Mouse (Mus musculus): ENCODE results near the gene Fam169b. TPM values are rescaled to one million over a fixed set of nuclear protein-coding genes. Genes with fewer than 3 reads are reported as not detected.

The Fam169b gene
- polyA plus RNA-seq, 1 experiment from 2014 or later = 0.24 TPM

DNA sequence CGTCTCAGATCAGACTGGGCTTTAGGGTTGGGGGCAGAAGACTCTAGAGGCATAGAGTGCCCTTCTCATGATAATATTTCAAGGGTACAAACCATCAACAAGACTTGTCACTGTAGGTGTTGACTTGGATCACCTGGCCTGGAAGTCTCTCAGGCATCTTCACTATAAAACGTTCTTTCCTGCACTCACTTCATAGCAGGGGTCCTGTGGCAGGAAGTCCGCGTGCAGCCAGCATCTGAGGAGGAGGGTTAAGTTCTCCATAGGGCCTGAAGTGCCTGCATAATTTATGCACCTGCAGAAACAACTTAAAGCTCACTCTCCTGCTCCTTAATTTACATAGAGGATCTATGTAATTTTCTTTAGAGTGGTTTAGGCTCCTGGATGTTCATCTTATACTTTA is 28.0 kb upstream of the Fam169b start:
- H3K4me1 ChIP-seq = no peaks in the 10 kb centered on the region
- no peak for ATAC-seq
- H3K9me3 ChIP-seq (replicated peaks) = 0 out of 2 replicates have a peak, but pooled peaks cover 2% of the 10 kb centered on the region
- no peak overlapping the region for H3K4me2 ChIP-seq
- 35% methylated on average over 4 of the region's 4 CpGs for WGBS (ENCODE audit: insufficient replicate concordance)
- no peak overlapping the region for H3K4me3 ChIP-seq
- no peaks in the 10 kb centered on the region for H3K36me3 ChIP-seq
- no peaks in the 10 kb centered on the region for H3K27me3 ChIP-seq (replicated peaks)
- no peak overlapping the region for H3K27ac ChIP-seq
- no peak overlapping the region for H3K9ac ChIP-seq

DNA sequence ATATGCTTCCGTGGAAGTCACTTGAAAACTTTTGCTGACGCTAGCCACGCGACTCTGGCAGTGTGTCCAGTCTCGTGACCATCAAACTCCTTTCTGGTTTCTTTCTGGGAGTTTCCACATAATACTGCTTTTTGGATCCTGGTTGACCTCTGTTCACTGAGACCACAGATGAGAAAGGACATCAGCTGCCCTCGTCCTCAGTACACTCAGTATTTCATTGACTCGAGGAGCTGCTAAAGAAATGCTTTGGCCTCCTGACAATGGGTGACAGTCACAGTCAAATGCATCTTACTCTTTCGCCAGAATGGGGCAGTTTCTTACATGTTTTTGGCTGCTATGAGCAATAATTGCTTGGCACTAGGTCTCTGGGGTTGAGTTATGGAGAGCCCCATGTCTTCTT is 27.4 kb upstream of the Fam169b start:
- H3K36me3 ChIP-seq = no peaks in the 10 kb centered on the region
- no peak overlapping the region for H3K4me2 ChIP-seq
- WGBS (ENCODE audit: insufficient replicate concordance) = 72% methylated on average over 8 of the region's 8 CpGs
- H3K27ac ChIP-seq = no peak overlapping the region
- ATAC-seq = no peak
- H3K9ac ChIP-seq = no peak overlapping the region
- H3K27me3 ChIP-seq (replicated peaks) = no peaks in the 10 kb centered on the region
- no peaks in the 10 kb centered on the region for H3K4me1 ChIP-seq
- H3K4me3 ChIP-seq = no peak overlapping the region
- 0 out of 2 replicates have a peak, but pooled peaks cover 2% of the 10 kb centered on the region for H3K9me3 ChIP-seq (replicated peaks)

DNA sequence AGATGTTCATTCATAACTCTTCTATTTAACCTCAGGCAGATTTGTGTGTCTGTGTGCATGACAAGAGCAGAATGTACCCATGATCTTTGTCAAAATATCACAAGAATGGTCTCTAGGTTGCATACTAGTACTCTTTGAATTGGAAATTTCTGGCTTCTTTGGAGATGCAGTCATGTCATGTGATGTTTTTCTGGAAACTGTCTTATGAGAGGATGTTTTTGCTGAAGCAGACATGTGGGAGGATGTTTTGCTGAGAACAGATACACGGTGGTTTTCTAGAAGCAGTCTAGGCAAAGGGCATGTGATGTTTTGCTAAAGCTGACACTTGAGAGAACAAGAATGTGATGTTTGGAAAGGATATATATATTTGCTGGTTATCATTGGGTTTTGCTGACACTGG is 23.2 kb upstream of the Fam169b start:
- Histone ChIP-seq H3K9me3 (replicated peaks) (0 out of 2 replicates have a peak, but pooled peaks cover 2% of the 10 kb centered on the region), H3K27ac (no peak overlapping the region), H3K4me2 (no peak overlapping the region), H3K36me3 (no peaks in the 10 kb centered on the region), H3K4me3 (no peak overlapping the region), H3K9ac (no peak overlapping the region), H3K27me3 (replicated peaks) (no peaks in the 10 kb centered on the region), H3K4me1 (no peaks in the 10 kb centered on the region)
- no peak for ATAC-seq
- 44% methylated on average over 1 of the region's 1 CpGs for WGBS (ENCODE audit: insufficient replicate concordance)

DNA sequence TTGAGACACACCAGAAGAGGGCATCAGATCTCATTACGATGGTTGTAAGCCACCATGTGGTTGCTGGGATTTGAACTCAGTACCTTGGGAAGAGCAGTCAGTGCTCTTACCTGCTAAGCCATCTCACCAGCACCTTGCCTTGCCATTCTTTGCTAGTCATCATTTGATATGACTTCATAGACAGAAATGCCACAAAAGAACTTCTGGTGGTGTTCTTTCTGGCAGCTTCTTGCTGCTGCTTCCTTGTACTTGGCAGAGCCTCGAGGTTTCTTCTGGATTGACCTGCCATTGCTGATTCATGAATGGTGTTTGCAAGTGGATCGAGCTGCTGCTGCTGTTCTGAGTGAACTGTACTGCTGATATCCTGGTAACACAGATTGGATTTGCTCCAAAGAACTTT is 22.7 kb upstream of the Fam169b start:
- Histone ChIP-seq H3K4me3 (no peak overlapping the region), H3K4me1 (no peaks in the 10 kb centered on the region), H3K27ac (no peak overlapping the region), H3K4me2 (no peak overlapping the region), H3K9me3 (replicated peaks) (0 out of 2 replicates have a peak, but pooled peaks cover 2% of the 10 kb centered on the region), H3K27me3 (replicated peaks) (no peaks in the 10 kb centered on the region), H3K9ac (no peak overlapping the region), H3K36me3 (no peaks in the 10 kb centered on the region)
- ATAC-seq = no peak
- 72% methylated on average over 3 of the region's 3 CpGs for WGBS (ENCODE audit: insufficient replicate concordance)

DNA sequence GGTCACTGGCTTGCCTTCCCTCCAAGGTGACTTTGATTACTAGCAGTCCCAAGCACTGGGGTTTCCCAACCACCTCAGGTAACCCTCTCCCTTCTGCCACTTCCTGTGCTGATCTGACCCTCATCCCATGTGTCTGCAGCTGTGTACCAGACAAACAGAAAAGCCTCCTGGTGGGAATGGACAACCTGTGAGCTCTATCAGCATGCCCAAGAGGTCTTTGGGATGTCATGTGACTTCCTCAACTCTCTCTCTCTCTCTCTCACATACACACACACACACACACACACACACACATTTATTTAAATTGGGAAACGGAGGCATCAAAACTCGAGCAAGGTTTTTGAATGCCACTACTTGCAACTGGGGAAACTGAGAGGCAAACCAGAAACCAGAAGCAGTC is 15.9 kb upstream of the Fam169b start:
- Histone ChIP-seq H3K9ac (no peak overlapping the region), H3K4me3 (no peak overlapping the region)
- 51% methylated on average over 2 of the region's 2 CpGs for WGBS (ENCODE audit: insufficient replicate concordance)

DNA sequence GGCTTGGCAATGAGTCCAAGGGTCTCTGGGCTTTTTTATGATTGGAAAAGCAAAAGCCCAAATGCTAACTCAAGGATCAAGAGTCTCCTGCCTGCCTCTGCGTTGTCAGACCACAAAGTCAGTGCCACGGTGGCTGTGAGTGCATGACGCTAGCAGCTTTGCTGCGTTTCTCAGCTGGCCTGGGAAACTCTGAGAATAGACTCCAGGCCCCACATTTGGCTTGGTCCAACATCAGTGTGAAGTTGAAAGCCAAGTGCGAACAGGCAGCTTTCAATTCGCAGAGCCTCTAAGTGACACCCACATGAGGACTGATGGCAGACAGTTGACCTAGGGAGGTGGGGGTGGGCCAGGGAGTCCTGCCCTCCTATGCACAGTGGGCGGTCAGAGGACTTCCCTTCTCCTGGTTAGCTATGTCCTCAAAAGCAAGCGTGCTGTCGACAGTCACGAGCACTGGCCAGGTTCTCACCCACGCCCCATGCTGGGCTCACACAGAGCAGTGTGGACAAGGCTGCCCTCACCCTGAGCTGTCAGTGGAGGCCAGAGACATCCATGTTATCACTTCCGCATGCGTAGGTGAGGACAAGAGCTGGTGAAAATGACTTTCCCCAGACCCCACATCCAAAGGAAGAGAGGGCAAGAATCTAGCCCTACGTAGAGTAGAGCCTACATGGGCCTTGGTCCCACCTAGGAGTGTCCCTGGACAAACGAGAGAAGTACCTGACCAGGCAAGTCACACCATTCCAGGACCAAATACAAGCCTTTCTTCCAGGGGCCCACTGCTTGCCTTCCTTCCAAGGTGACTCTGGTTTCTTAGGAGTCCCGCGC is 15.1 kb upstream of the Fam169b start:
- Histone ChIP-seq H3K4me3 (no peak overlapping the region), H3K4me1 (no peaks in the 10 kb centered on the region), H3K27me3 (replicated peaks) (peaks cover 4% of the 10 kb centered on the region), H3K9ac (no peak overlapping the region), H3K27ac (no peak overlapping the region), H3K4me2 (no peak overlapping the region), H3K36me3 (no peaks in the 10 kb centered on the region), H3K9me3 (replicated peaks) (no peaks in the 10 kb centered on the region)
- 57% methylated on average over 17 of the region's 17 CpGs for WGBS (ENCODE audit: insufficient replicate concordance)
- ATAC-seq = no peak

More for the DNA sequence above, 15.9 kb upstream of the Fam169b start:
- no peaks in the 10 kb centered on the region for H3K36me3 ChIP-seq
- no peak overlapping the region for H3K4me2 ChIP-seq
- H3K4me1 ChIP-seq = no peaks in the 10 kb centered on the region
- no peak overlapping the region for H3K27ac ChIP-seq
- H3K9me3 ChIP-seq (replicated peaks) = no peaks in the 10 kb centered on the region
- no peaks in the 10 kb centered on the region for H3K27me3 ChIP-seq (replicated peaks)
- no peak for ATAC-seq

DNA sequence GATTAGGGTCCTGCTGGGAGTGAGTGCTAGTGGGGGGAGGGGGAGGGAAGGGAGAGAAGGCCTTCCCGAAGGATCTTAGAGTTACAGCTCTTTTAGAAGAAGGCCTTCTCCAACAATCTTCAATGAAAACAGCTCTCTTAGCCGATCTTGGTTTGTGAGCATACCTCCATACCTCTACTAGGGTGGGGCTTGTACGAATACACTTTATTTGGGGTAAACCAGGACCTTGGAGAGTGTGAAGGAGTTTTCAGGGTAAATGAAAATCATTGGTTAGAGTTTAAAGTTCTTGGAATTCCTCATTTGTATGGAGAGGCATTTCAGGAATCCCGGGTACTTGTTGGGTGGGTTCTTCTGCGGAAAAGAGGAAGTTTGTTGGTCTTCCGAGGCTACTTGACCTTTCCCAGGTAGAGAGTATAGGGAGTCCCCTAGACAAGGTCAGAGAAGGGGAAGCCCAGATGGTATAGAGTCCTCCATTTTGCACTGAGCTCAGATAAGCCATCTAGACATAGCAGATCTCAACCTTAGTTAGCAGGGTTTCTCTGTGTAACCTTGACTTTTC is 14.0 kb upstream of the Fam169b start:
- Histone ChIP-seq H3K4me3 (no peak overlapping the region), H3K36me3 (no peaks in the 10 kb centered on the region)
- 45% methylated on average over 6 of the region's 6 CpGs for WGBS (ENCODE audit: insufficient replicate concordance)

DNA sequence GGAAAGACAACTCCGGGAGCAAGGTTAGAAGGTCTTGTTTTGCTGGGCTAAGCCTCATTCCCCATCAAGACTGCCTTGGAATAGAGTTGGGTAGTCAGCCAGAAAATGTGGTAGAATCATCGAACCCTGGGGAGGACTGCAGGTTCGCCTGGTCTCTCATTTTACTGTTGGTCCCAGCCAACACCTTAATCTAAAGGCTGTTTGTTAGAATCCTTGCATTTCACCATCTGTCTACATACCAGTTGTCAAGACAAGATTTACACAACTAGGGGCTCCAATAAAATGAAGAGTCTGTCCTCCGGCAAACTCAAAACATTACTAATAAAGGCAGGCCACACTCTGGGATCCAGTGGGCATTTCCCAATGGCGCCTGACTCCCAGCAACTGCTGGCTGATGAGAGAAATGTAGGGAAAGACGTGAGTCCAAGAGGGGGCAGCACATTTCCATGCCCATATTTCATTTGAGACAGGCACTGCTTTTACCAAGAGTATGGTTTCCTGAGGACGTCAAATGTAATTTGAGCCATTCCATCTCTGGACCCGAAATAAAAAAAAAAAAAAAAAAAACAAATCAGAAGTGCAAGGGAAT is 10.9 kb upstream of the Fam169b start:
- peaks cover 4% of the 10 kb centered on the region; the same call in 1 of the 2 replicates for H3K4me1 ChIP-seq
- H3K36me3 ChIP-seq = no peaks in the 10 kb centered on the region
- H3K9ac ChIP-seq = no peak overlapping the region
- WGBS (ENCODE audit: insufficient replicate concordance) = 60% methylated on average over 8 of the region's 8 CpGs
- no peak overlapping the region for H3K4me3 ChIP-seq
- no peaks in the 10 kb centered on the region for H3K9me3 ChIP-seq (replicated peaks)
- no peak overlapping the region for H3K27ac ChIP-seq
- no peak for ATAC-seq
- H3K27me3 ChIP-seq (replicated peaks) = peaks cover 32% of the 10 kb centered on the region
- H3K4me2 ChIP-seq = no peak overlapping the region

More for the DNA sequence above, 14.0 kb upstream of the Fam169b start:
- no peak for ATAC-seq
- H3K4me2 ChIP-seq = no peak overlapping the region
- H3K9ac ChIP-seq = no peak overlapping the region
- peaks cover 4% of the 10 kb centered on the region; the same call in 1 of the 2 replicates for H3K4me1 ChIP-seq
- H3K9me3 ChIP-seq (replicated peaks) = no peaks in the 10 kb centered on the region
- H3K27ac ChIP-seq = no peak overlapping the region
- H3K27me3 ChIP-seq (replicated peaks) = peaks cover 14% of the 10 kb centered on the region

DNA sequence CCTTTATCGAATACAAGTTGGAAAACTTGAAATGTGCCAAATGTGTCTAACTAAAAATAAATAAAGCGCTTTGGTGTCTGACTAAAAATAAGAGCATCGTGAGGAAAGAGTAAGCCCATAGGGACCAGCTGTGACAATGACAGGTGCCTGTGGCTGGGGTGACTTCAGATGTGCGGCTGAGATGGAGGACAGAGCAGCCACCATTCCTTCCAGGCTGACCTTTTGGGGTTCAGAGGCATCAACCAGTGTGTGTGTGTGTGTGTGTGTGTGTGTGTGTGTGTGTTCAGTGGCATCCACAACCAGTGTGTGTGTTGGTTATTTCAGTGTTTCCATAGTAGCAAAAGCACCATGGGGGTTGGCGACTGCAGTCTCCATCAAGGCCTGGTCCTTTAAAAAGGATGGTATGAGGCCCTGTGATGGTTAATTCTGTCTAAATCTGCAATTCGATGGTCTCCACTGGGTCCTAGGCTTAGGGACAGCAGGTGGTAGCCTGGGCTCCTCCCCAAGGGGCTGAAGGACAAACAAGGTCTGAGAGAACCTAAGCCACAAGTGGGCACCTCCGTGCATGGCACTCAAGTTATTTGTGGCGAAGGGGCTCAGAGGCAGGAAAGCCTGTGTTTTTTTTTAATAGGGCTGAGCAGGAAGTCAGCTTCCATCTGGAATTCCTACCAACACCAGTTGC is 10.2 kb upstream of the Fam169b start:
- peak overlapping the region; percentile 32 for H3K4me3 ChIP-seq
- H3K27me3 ChIP-seq (replicated peaks) = peaks cover 32% of the 10 kb centered on the region
- 65% methylated on average over 8 of the region's 8 CpGs for WGBS (ENCODE audit: insufficient replicate concordance)
- H3K9ac ChIP-seq = no peak overlapping the region
- no peak overlapping the region for H3K27ac ChIP-seq
- no peaks in the 10 kb centered on the region for H3K9me3 ChIP-seq (replicated peaks)
- peaks cover 4% of the 10 kb centered on the region; the same call in 1 of the 2 replicates for H3K4me1 ChIP-seq
- no peak for ATAC-seq
- H3K36me3 ChIP-seq = no peaks in the 10 kb centered on the region
- H3K4me2 ChIP-seq = peak overlapping the region; percentile 59

DNA sequence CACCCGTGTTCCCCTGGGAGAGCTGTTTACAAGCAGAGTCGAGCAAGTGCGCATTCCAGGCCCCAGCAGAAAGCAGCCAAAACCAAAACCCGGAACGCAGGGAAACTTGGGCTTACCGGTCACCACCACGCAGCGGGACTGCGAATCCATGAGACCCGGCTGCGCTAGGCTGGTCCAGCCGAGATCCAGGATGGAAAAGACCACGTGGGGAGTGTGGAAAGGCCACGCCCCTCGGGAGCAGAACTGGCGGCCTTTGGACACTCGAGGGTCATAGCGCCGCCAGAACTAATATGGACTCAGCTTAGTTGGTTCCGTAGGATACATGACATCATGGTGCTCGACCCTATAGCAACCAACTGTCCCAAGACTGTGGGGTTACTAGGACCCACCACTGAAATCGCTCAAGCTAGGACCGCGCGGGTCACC is 9.6 kb upstream of the Fam169b start, which contains the start of gene Pgpep1l:
Gene Pgpep1l (minus strand): TSS at position 206 of the 426 bp plus-strand sequence.
- Histone ChIP-seq H3K9me3 (replicated peaks) (no peaks in the 10 kb centered on the region), H3K9ac (no peak within 1 kb of the TSS), H3K27ac (no peak within 1 kb of the TSS), H3K36me3 (no peaks in the 10 kb centered on the region), H3K4me2 (peak within 1 kb of the TSS; percentile 59), H3K4me3 (peak within 1 kb of the TSS; percentile 32), H3K4me1 (peaks cover 4% of the 10 kb centered on the region; the same call in 1 of the 2 replicates), H3K27me3 (replicated peaks) (peaks cover 32% of the 10 kb centered on the region)
- no peak for ATAC-seq
- 13% methylated on average over 25 of the region's 25 CpGs for WGBS (ENCODE audit: insufficient replicate concordance)

DNA sequence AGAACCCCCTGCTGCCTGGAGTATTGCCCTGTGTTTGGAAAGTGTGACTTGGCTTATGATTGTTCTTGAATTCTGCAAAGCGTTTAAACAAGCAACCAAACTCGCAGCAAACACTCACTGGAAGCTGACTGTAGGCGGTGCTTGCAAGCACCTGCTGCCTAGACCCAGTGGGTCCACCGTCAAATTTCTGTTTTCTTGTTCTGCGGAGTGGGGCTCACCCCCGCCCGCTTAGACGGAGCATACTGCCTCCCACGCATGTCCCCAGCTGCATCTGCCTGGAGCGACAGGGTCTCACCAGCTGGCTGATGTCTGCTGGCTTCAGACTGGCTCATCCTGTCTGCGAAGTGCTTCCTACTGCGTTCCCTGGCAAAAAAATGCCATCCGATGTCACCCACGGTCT is 9.1 kb upstream of the Fam169b start:
- Histone ChIP-seq H3K27ac (no peak overlapping the region), H3K4me3 (no peak overlapping the region; the same call in 1 of the 2 replicates), H3K4me1 (peaks cover 4% of the 10 kb centered on the region; the same call in 1 of the 2 replicates), H3K27me3 (replicated peaks) (peaks cover 32% of the 10 kb centered on the region), H3K9ac (no peak overlapping the region), H3K36me3 (no peaks in the 10 kb centered on the region), H3K9me3 (replicated peaks) (no peaks in the 10 kb centered on the region), H3K4me2 (peak overlapping the region; percentile 59)
- no peak for ATAC-seq
- WGBS (ENCODE audit: insufficient replicate concordance) = 11% methylated on average over 14 of the region's 14 CpGs

Measured in liver, embryonic 12.5 days (tissue).